Mouse (Mus musculus) stomach, postnatal 0 days (tissue): ENCODE measurements around the gene Postn. TPM values are rescaled to one million over a fixed set of nuclear protein-coding genes. Genes with fewer than 3 reads are reported as not detected.
A peak's percentile ranks its signal among the peaks of the same experiment; 100 is the strongest.

Experiments
- ATAC-seq: fragments of 200-750 bp; cut with Nextera tagmentation; 2 replicates; pipeline ENCODE4 v1.8.0; 2017; ENCODE audit not compliant: low FRiP score, low TSS enrichment
- DNase-seq: peaks from one replicate; pipeline ENCODE4 v3.0.0-alpha.2; 2016; ENCODE audit warnings: low spot score
- H3K27ac ChIP-seq: fragments of 300-500 bp; sonication (generic); replicated peaks from 2 replicates; pipeline ENCODE4 v1.5.1; 2014; ENCODE audit warnings: mild to moderate bottlenecking, control low read depth
- H3K27me3 ChIP-seq: fragments of 300-500 bp; sonication (generic); 2 replicates; pipeline ENCODE4 v1.6.1; 2014; ENCODE audit warnings: low read length; ENCODE audit not compliant: control insufficient read depth, insufficient read depth
- H3K36me3 ChIP-seq: fragments of 300-500 bp; sonication (generic); 2 replicates; pipeline ENCODE4 v1.6.1; 2014; ENCODE audit warnings: low read length, mixed read lengths; ENCODE audit not compliant: control insufficient read depth, insufficient read depth
- H3K4me1 ChIP-seq: fragments of 300-500 bp; sonication (generic); replicated peaks from 2 replicates; pipeline ENCODE4 v1.6.1; 2014; ENCODE audit warnings: antibody characterized with exemption; ENCODE audit not compliant: control insufficient read depth, insufficient read depth
- H3K4me2 ChIP-seq: fragments of 300-500 bp; sonication (generic); replicated peaks from 2 replicates; pipeline ENCODE4 v1.6.1; 2014; ENCODE audit warnings: low read depth, mild to moderate bottlenecking, control low read depth, moderate library complexity
- H3K4me3 ChIP-seq: fragments of 300-500 bp; sonication (generic); 2 replicates; pipeline ENCODE4 v1.5.1; 2014; ENCODE audit warnings: low read depth, low read length, control low read depth
- H3K9ac ChIP-seq: fragments of 300-500 bp; sonication (generic); 2 replicates; pipeline ENCODE4 v1.6.1; 2014; ENCODE audit warnings: mild to moderate bottlenecking, low read length, control low read depth, mixed read lengths
- H3K9me3 ChIP-seq: fragments of 300-500 bp; sonication (generic); 2 replicates; pipeline ENCODE4 v1.6.1; 2016; ENCODE audit warnings: low read length; ENCODE audit not compliant: control insufficient read depth
- CTCF ChIP-seq: IDR thresholded peaks from 2 replicates; pipeline ENCODE4 v1.5.1; 2016; ENCODE audit warnings: antibody characterized with exemption, low read depth, mild to moderate bottlenecking, moderate library complexity
- EP300 ChIP-seq: optimal IDR thresholded peaks from 2 replicates; pipeline ENCODE3; 2016; ENCODE audit warnings: antibody characterized with exemption
- WGBS: fragments of 180-500 bp; shearing (Covaris S2); extraction: QIAGEN DNeasy Blood & Tissue Kit; methylation state at CpG from one replicate; pipeline ENCODE4 v1.1.7; 2014; 5-methylcytosine and 5-hydroxymethylcytosine counted together
- polyA plus RNA-seq: library from polyadenylated mRNA; unstranded; fragments of >200 nt; fragmentation: Nextera tagmentation; extraction: Ambion mirVana; gene quantifications from 2 replicates; pipeline ENCODE4 v1.2.1, GENCODE M21; 2015

Postn gene
- polyA plus RNA-seq, result 102 and 123 TPM in 2 replicates

GRCm38 (mm10) chr3:54360897-54361296 is at the start of gene Postn:
Postn (plus strand) TSS chr3:54361109.
- 0 out of 2 replicates have a peak within 1 kb of the TSS, but pooled peaks have one; percentile 5 for H3K27ac ChIP-seq

GRCm38 (mm10) chr3:54314055-54314454 is 46.9 kb upstream of the Postn start:
- Histone ChIP-seq H3K4me3 (no peak overlapping the region), H3K4me2 (no peak overlapping the region), H3K9ac (no peak overlapping the region), H3K27ac (no peak overlapping the region), H3K36me3 (no peaks in the 10 kb centered on the region), H3K27me3 (no peaks in the 10 kb centered on the region), H3K9me3 (no peaks in the 10 kb centered on the region), H3K4me1 (no peaks in the 10 kb centered on the region)
- 63% methylated on average over 2 of the region's 2 CpGs for WGBS
- no peak for ATAC-seq
- DNase-seq, result no peak
- TF ChIP-seq EP300, result no peak
- TF ChIP-seq CTCF, result peak; percentile 68

More at GRCm38 (mm10) chr3:54360897-54361296, at the start of gene Postn:
- no peaks in the 10 kb centered on the region for H3K36me3 ChIP-seq
- ATAC-seq (peak; percentile 67; the same call in 1 of the 2 replicates), DNase-seq (peak; percentile 15)
- TF ChIP-seq EP300, result no peak
- no peak for TF ChIP-seq CTCF
- H3K27me3 ChIP-seq, result no peaks in the 10 kb centered on the region
- H3K4me2 ChIP-seq, result peak within 1 kb of the TSS; percentile 40
- H3K4me1 ChIP-seq, result no peaks in the 10 kb centered on the region
- WGBS, result 34% methylated on average over 6 of the region's 6 CpGs
- no peaks in the 10 kb centered on the region for H3K9me3 ChIP-seq
- no peak within 1 kb of the TSS for H3K9ac ChIP-seq
- H3K4me3 ChIP-seq, result peak within 1 kb of the TSS; percentile 25

GRCm38 (mm10) chr3:54352891-54353652 is 7.8 kb upstream of the Postn start:
- TF ChIP-seq CTCF (peak; percentile 92), EP300 (no peak)
- DNase-seq (peak; percentile 70), ATAC-seq (no peak; the same call in 1 of the 2 replicates)

GRCm38 (mm10) chr3:54357561-54357960 is 3.3 kb upstream of the Postn start:
- Histone ChIP-seq H3K27ac (no peak overlapping the region), H3K9me3 (no peaks in the 10 kb centered on the region), H3K4me3 (no peak overlapping the region), H3K4me2 (no peak overlapping the region), H3K36me3 (no peaks in the 10 kb centered on the region), H3K4me1 (no peaks in the 10 kb centered on the region), H3K27me3 (no peaks in the 10 kb centered on the region), H3K9ac (no peak overlapping the region)
- 59% methylated on average over 3 of the region's 3 CpGs for WGBS
- ATAC-seq (no peak), DNase-seq (no peak)
- peak; percentile 81 for TF ChIP-seq CTCF
- TF ChIP-seq EP300, result no peak

More at GRCm38 (mm10) chr3:54352891-54353652, 7.8 kb upstream of the Postn start:
- no peaks in the 10 kb centered on the region for H3K9me3 ChIP-seq
- no peaks in the 10 kb centered on the region for H3K4me1 ChIP-seq
- no peak overlapping the region for H3K27ac ChIP-seq
- H3K9ac ChIP-seq, result no peak overlapping the region
- H3K36me3 ChIP-seq, result no peaks in the 10 kb centered on the region
- H3K4me3 ChIP-seq, result no peak overlapping the region
- H3K27me3 ChIP-seq, result no peaks in the 10 kb centered on the region
- WGBS, result 25% methylated on average over 9 of the region's 9 CpGs
- no peak overlapping the region for H3K4me2 ChIP-seq

GRCm38 (mm10) chr3:54358463-54359189 is 2.3 kb upstream of the Postn start:
- TF ChIP-seq CTCF (no peak), EP300 (no peak)
- DNase-seq, result peak; percentile 69
- 0 out of 2 replicates have a peak overlapping the region, but pooled peaks have one; percentile 13 for H3K27ac ChIP-seq
- H3K9me3 ChIP-seq, result no peaks in the 10 kb centered on the region
- no peak overlapping the region for H3K4me3 ChIP-seq
- H3K27me3 ChIP-seq, result no peaks in the 10 kb centered on the region
- H3K9ac ChIP-seq, result no peak overlapping the region
- H3K36me3 ChIP-seq, result no peaks in the 10 kb centered on the region
- H3K4me2 ChIP-seq, result peak overlapping the region; percentile 31; the same call in 1 of the 2 replicates
- peak; percentile 97 for ATAC-seq
- no peaks in the 10 kb centered on the region for H3K4me1 ChIP-seq
- WGBS, result 37% methylated on average over 15 of the region's 15 CpGs
